Mouse (Mus musculus): Measurements from ENCODE around the gene Tubb5. TPM values are rescaled to one million over a fixed set of nuclear protein-coding genes. Genes with fewer than 3 reads are reported as not detected.
"Not testable (repeated sequence)": the region's sequence is repeated elsewhere in the genome, so short reads cannot be mapped to it uniquely, and the experiment has no call there.

Tubb5 gene
- total RNA-seq, 2 experiments from 2014 or later, result 492 to 522 TPM

- DNase-seq (ENCODE audit: low spot score in 2 of 2), result no peak
- intact Hi-C loops (cut with DNase I), result no loop called here
These were observed 26.8 kb upstream of the Tubb5 start for GRCm38 (mm10) chr17:35864832-35865353.

GRCm38 (mm10) chr17:35861198-35861857 is 23.2 kb upstream of the Tubb5 start, which contains the start of gene Nrm:
Gene Nrm, plus strand, starts transcription at chr17:35861318.
- peak; percentile 91 to 94 for DNase-seq (ENCODE audit: low spot score in 2 of 2)
- intact Hi-C loops (cut with DNase I), result loop anchor here (2.0 kb wide), 1 partner anchor 19 kb away; no protein-coding TSS in a partner anchor

GRCm38 (mm10) chr17:35860831-35861197 is 22.7 kb upstream of the Tubb5 start:
- intact Hi-C loops (cut with DNase I), result loop anchor here (2.0 kb wide), 1 partner anchor 18 kb away; no protein-coding TSS in a partner anchor
- no peak for DNase-seq (ENCODE audit: low spot score in 2 of 2)

GRCm38 (mm10) chr17:35859835-35860234 is 21.7 kb upstream of the Tubb5 start:
- intact Hi-C loops (cut with DNase I), result loop anchor here (2.0 kb wide), 1 partner anchor 17 kb away; no protein-coding TSS in a partner anchor
- no peak for DNase-seq (ENCODE audit: low spot score in 2 of 2)

GRCm38 (mm10) chr17:35859371-35859770 is 21.3 kb upstream of the Tubb5 start:
- DNase-seq (ENCODE audit: low spot score in 2 of 2), result no peak

GRCm38 (mm10) chr17:35850974-35851373 is 12.9 kb upstream of the Tubb5 start:
- DNase-seq (ENCODE audit: low spot score in 2 of 2), result no peak
- intact Hi-C loops (cut with DNase I), result no loop called here

More at GRCm38 (mm10) chr17:35859371-35859770, 21.3 kb upstream of the Tubb5 start:
- intact Hi-C loops (cut with DNase I), result no loop called here

- intact Hi-C loops (cut with DNase I), result no loop called here
- peak in 1 of 2 experiments; percentile 78 for DNase-seq (ENCODE audit: low spot score in 2 of 2)
These were observed 10.0 kb upstream of the Tubb5 start for GRCm38 (mm10) chr17:35848112-35848511.

- intact Hi-C loops (cut with DNase I), result loop anchor here (2.0 kb wide), 1 partner anchor 17 kb away; the partner anchor contains the start of gene Nrm
These were observed 5.4 kb upstream of the Tubb5 start for GRCm38 (mm10) chr17:35843514-35843913.

GRCm38 (mm10) chr17:35842006-35842405 is 3.9 kb upstream of the Tubb5 start:
- DNase-seq (ENCODE audit: low spot score in 2 of 2), result no peak
- intact Hi-C loops (cut with DNase I), result loop anchor here (2.0 kb wide), 1 partner anchor 19 kb away; the partner anchor contains the start of gene Nrm

More at GRCm38 (mm10) chr17:35843514-35843913, 5.4 kb upstream of the Tubb5 start:
- no peak for DNase-seq (ENCODE audit: low spot score in 2 of 2)

GRCm38 (mm10) chr17:35841076-35841950 is 3.2 kb upstream of the Tubb5 start, which contains the start of gene Mdc1:
Gene Mdc1, plus strand, starts transcription at chr17:35841515.
- DNase-seq (ENCODE audit: low spot score in 2 of 2), result peak; percentile 100
- intact Hi-C loops (cut with DNase I), result no loop called here

GRCm38 (mm10) chr17:35840561-35840960 is 2.5 kb upstream of the Tubb5 start:
- DNase-seq (ENCODE audit: low spot score in 2 of 2), result no peak
- intact Hi-C loops (cut with DNase I), result no loop called here

- DNase-seq (ENCODE audit: low spot score in 2 of 2), result not testable (repeated sequence)
- intact Hi-C loops (cut with DNase I), result loop anchor here (5.0 to 10.0 kb wide), 2 partner anchors 78 to 136 kb away; partner anchors contain the start of genes Gnl1, Mrps18b and Ppp1r10
These were observed 896 bp upstream of the Tubb5 start for GRCm38 (mm10) chr17:35839002-35839401.

- no peak for DNase-seq (ENCODE audit: low spot score in 2 of 2)
- intact Hi-C loops (cut with DNase I), result loop anchor here (5.0 to 10.0 kb wide), 2 partner anchors 79 to 136 kb away; partner anchors contain the start of genes Gnl1, Mrps18b and Ppp1r10
These were observed 464 bp upstream of the Tubb5 start for GRCm38 (mm10) chr17:35838570-35838969.

- peak; percentile 47 to 52 for DNase-seq (ENCODE audit: low spot score in 2 of 2)
- intact Hi-C loops (cut with DNase I), result loop anchor here (2.0 to 10.0 kb wide), 3 partner anchors 35 to 137 kb away; partner anchors contain the start of genes Gnl1, Mrps18b and Ppp1r10
These were observed 619 bp downstream of the Tubb5 start for GRCm38 (mm10) chr17:35837487-35837886.

GRCm38 (mm10) chr17:35836991-35837422 is 1.1 kb downstream of the Tubb5 start:
- intact Hi-C loops (cut with DNase I), result loop anchor here (2.0 to 10.0 kb wide), 3 partner anchors 36 to 138 kb away; partner anchors contain the start of genes Gnl1, Mrps18b and Ppp1r10
- DNase-seq (ENCODE audit: low spot score in 2 of 2), result peak; percentile 86 to 88

GRCm38 (mm10) chr17:35836178-35836965 is 1.7 kb downstream of the Tubb5 start:
- DNase-seq (ENCODE audit: low spot score in 2 of 2), result peak; percentile 89 to 94
- intact Hi-C loops (cut with DNase I), result loop anchor here (2.0 to 10.0 kb wide), 3 partner anchors 36 to 138 kb away; partner anchors contain the start of genes Gnl1, Mrps18b and Ppp1r10

GRCm38 (mm10) chr17:35835424-35836140 is 2.5 kb downstream of the Tubb5 start:
- no peak for DNase-seq (ENCODE audit: low spot score in 2 of 2)
- intact Hi-C loops (cut with DNase I), result loop anchor here (2.0 to 10.0 kb wide), 3 partner anchors 37 to 139 kb away; partner anchors contain the start of genes Gnl1, Mrps18b and Ppp1r10
